In genomic region chr5:147732926-147733325, GRCm38 (mm10) we compare ENCODE assay signal across 14 mouse cellular contexts.
"Had no signal": no experiment of that assay in that cellular context is flagged by ENCODE, and none has a peak within 500 bp of the region (broad histone marks: within the 10 kb centered on the region; RNA-seq: fewer than 3 reads in every experiment).

No protein-coding gene starts in this region.

- H3K9ac ChIP-seq: liver, embryonic 15.5 days; midbrain, embryonic 12.5 days; neural tube, embryonic 13.5 days; stomach, embryonic 15.5 days had no signal

- DNase-seq: lung, adult 2 months; right cerebral cortex, postnatal 14 days had no signal

- H3K4me3 ChIP-seq: left cerebral cortex, adult 2 months; limb, embryonic 10.5 days; liver, embryonic 15.5 days; megakaryocyte, embryonic 14.5 days; midbrain, embryonic 12.5 days; neural tube, embryonic 13.5 days; stomach, embryonic 15.5 days had no signal

- H3K36me3 ChIP-seq: limb, embryonic 10.5 days; liver, embryonic 15.5 days; midbrain, embryonic 12.5 days; neural tube, embryonic 13.5 days; stomach, embryonic 15.5 days had no signal

- H3K4me2 ChIP-seq: liver, embryonic 11.5 days; liver, embryonic 15.5 days; midbrain, embryonic 12.5 days; neural tube, embryonic 13.5 days; stomach, embryonic 15.5 days had no signal

- H3K9me3 ChIP-seq: limb, embryonic 10.5 days; liver, embryonic 15.5 days; midbrain, embryonic 12.5 days; stomach, embryonic 15.5 days had no signal

- ATAC-seq: intestine, postnatal 0 days; lung, postnatal 0 days; midbrain, embryonic 16.5 days had no signal

- H3K27ac ChIP-seq: left cerebral cortex, adult 2 months; limb, embryonic 10.5 days; liver, embryonic 15.5 days; macrophage; midbrain, embryonic 12.5 days; neural tube, embryonic 13.5 days; stomach, embryonic 15.5 days had no signal

- H3K4me1 ChIP-seq: limb, embryonic 10.5 days; liver, embryonic 15.5 days; midbrain, embryonic 12.5 days; neural tube, embryonic 13.5 days; stomach, embryonic 15.5 days had no signal
